Mouse (Mus musculus) bone marrow macrophage, adult 2 months (primary cell): ENCODE results near the gene Lmna. TPM values are rescaled to one million over a fixed set of nuclear protein-coding genes. Genes with fewer than 3 reads are reported as not detected.

Experiments
- H3K27ac ChIP-seq: 2 replicates; pipeline ENCODE4 v1.5.1; 2012; ENCODE audit warnings: low read depth, low read length; ENCODE audit not compliant: insufficient read depth
- H3K4me1 ChIP-seq: 2 replicates; pipeline ENCODE4 v1.6.1; 2012; ENCODE audit warnings: low read length; ENCODE audit not compliant: control insufficient read depth, insufficient read depth
- H3K4me3 ChIP-seq: 2 replicates; pipeline ENCODE4 v1.5.1; 2012; ENCODE audit warnings: mild to moderate bottlenecking, low read length, moderate library complexity; ENCODE audit not compliant: insufficient read depth
- CTCF ChIP-seq: IDR thresholded peaks from 2 replicates; pipeline ENCODE4 v1.5.1; 2012; ENCODE audit warnings: low read depth, mild to moderate bottlenecking, low read length, moderate library complexity
- POLR2A ChIP-seq: IDR thresholded peaks from 2 replicates; pipeline ENCODE4 v1.6.1; 2012; ENCODE audit warnings: mild to moderate bottlenecking, low read depth, low read length, borderline replicate concordance
- polyA plus RNA-seq: library from polyadenylated mRNA; stranded (reverse); fragments of >200 nt; gene quantifications from 2 replicates; pipeline ENCODE4 v1.2.4, GENCODE M21; 2012; ENCODE audit not compliant: missing spikeins, insufficient read depth, insufficient read length

Gene Lmna
- polyA plus RNA-seq, 1 experiment = 126 TPM

DNA sequence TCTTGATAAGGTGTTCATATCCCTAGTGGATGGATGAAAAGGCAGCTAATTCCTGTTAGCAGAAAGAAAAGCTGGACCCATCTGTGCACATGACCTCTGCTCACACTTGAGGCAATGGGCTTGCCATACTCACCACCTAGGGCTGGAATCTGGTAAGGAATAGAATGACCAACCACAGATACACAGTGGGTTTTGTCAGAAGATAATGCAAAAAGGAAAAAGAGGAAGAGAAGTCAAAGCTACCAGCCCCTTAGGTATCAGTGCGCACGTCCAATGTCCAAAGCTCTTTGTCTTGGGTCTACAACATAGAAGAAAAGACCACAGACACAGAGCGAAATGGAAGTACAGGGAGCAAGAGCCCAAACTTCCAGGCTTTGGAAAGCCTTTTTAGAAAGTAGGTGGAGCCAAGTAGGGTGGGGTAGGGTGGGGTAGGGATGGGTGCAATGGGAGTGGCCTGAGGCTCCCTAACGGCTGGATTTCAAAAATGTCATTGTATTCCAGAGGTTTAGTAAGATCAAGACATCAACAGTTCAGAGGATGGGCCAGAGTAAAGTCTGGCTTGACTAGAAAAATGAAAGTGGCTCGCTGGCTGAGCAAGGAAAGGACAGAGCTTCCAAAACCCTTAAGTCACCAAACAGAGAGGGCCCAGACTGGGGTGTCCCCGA lies 8.3 kb downstream of the Lmna start:
- Histone ChIP-seq H3K27ac (peak overlapping the region; percentile 92), H3K4me1 (peaks cover 45% of the 10 kb centered on the region)

DNA sequence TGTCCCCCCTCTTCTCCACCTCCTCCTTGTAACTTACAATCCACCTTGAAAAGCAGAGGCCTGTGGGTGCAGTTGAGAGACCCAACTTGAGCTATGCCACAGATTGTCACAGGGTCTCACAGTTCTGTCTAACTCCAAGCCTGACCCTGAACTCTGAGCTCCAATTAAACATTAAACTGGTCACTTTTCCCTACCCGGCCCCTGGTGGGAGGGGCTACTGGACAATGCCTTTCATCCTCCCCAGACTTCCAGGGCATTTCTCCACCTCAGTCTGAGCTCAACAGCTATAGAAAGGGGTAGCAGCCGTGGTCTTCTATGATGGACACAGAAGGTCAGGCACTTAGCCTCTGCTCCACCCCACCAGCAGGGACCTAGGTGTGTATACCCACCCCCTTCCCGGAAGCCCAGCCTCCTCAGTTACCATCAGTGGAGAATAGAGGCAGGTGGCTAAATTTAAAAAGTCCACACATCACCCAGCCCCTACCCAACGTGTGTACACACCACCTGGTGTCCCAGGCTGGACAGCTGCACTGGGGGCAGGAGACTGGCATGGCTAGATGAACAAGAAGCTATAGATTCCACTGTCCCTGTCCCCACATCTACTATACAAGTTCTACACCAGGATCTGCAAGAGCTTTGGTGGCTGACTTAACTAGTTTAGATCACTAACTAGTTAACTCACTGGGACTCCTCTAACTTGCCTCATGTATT lies 8.9 kb downstream of the Lmna start:
- H3K4me3 ChIP-seq = peak overlapping the region; percentile 96
- peak overlapping the region; percentile 6 for H3K27ac ChIP-seq
- no peak for TF ChIP-seq POLR2A
- H3K4me1 ChIP-seq = peaks cover 45% of the 10 kb centered on the region

More for the DNA sequence above, 8.3 kb downstream of the Lmna start:
- peak overlapping the region; percentile 96 for H3K4me3 ChIP-seq
- TF ChIP-seq POLR2A = no peak
- no peak for TF ChIP-seq CTCF

DNA sequence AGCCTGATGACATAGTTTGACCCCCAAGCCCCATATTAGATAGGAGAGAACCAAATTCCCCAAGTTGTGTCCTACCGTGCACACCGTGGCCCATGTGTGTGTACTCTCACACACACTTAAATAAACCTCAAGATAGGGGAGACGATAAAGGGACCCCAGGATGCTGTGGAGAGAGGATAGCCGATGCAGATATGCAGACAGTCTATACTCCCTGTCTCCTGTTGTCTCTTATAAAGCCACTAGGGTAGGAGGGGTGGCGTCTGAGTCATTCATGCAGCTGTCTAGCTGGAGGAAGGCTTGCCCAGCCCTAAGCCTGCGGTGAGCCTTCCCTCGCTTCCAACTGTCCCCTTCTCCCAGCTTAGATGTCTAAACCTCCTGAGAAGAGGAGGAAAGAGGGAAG lies 9.7 kb downstream of the Lmna start:
- Histone ChIP-seq H3K27ac (0 out of 2 replicates have a peak overlapping the region, but pooled peaks have one; percentile 6), H3K4me3 (peak overlapping the region; percentile 96), H3K4me1 (peaks cover 45% of the 10 kb centered on the region)
- TF ChIP-seq POLR2A = no peak

DNA sequence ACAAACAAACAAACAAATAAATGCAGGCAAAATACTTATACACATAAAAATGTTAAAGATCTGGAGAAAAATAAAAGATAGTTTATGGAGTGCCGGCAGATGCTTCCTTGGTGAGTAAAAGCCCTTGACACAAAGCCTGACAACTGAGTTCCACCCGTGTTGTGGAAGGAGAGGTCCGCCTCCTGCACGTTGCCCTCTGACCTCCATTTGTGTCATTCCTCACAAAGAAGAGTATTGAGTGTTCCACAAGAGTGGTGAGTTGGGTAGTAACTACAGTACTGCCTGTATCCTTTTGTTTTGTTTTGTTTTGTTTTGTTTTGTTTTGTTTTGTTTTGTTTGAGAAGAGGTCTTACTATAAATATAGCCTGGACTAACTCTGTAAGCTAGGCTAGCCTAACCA lies 10.2 kb downstream of the Lmna start:
- Histone ChIP-seq H3K4me3 (peak overlapping the region; percentile 96), H3K27ac (no peak overlapping the region), H3K4me1 (peaks cover 44% of the 10 kb centered on the region)
- no peak for TF ChIP-seq POLR2A

DNA sequence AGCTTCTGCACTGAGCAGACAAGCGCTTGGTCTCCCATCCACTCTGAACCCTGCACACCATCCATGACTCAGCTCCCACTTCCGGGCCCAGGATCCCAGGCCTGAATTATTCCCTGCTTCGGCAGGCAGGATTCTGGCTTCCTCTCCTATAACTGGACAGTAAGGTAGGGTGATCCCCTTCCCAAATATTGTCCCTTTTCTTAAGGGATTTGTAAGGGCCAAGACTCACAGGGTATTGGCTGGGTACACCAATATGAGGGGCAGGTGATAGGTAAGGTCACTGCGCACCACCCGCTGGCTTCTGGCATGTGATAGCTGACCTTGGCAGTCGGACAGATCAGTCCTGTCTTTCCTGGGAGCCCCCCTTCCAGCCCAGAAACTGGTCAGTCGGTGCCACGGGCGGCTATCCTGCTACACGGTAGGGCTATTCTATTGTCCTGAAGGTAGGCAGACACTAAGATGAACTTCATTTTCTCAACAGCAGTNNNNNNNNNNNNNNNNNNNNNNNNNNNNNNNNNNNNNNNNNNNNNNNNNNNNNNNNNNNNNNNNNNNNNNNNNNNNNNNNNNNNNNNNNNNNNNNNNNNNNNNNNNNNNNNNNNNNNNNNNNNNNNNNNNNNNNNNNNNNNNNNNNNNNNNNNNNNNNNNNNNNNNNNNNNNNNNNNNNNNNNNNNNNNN lies 13.9 kb downstream of the Lmna start:
- Histone ChIP-seq H3K4me3 (no peak overlapping the region), H3K4me1 (peaks cover 44% of the 10 kb centered on the region), H3K27ac (peak overlapping the region; percentile 92)
- no peak for TF ChIP-seq CTCF
- no peak for TF ChIP-seq POLR2A

DNA sequence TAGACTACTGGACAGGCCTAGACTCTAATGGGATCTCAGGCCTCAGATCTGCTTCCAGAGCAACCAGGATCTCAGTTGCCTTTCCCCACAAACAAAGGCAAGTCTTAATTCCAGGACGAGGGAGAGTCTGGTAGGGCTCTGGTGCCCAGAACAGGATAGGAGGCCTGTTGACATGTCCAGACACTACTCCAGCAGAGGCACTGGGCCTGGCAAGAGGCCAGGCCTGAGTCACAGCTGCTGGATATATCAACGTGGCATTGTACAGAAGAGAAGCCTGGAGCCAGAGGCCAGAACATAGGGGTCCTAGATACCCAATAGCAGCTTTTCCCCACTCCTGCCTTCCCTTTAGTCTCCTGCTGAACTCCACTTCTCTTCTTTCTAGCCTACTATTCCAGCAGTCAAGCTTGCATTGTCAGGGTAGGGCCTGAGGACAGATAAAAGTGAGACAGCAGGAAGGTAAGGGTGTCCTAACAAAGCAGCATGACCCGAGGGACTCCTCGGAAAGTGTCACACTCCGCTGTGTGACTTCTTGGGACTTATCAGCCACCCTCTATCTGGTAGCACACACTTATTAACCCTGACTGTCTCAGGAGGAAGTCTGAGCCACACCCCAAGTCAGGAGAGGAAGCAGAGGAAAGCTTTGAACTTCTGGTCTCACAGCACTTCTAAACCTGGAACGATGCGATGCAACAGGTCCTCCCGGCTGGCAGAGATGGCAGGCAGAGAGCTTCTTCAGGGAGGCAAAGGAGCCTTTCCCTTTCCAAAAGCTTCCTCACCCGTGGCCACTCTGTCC lies 14.7 kb downstream of the Lmna start:
- peaks cover 51% of the 10 kb centered on the region for H3K4me1 ChIP-seq
- TF ChIP-seq CTCF (no peak), POLR2A (no peak)
- peak overlapping the region; percentile 12 for H3K4me3 ChIP-seq
- peak overlapping the region; percentile 92 for H3K27ac ChIP-seq

DNA sequence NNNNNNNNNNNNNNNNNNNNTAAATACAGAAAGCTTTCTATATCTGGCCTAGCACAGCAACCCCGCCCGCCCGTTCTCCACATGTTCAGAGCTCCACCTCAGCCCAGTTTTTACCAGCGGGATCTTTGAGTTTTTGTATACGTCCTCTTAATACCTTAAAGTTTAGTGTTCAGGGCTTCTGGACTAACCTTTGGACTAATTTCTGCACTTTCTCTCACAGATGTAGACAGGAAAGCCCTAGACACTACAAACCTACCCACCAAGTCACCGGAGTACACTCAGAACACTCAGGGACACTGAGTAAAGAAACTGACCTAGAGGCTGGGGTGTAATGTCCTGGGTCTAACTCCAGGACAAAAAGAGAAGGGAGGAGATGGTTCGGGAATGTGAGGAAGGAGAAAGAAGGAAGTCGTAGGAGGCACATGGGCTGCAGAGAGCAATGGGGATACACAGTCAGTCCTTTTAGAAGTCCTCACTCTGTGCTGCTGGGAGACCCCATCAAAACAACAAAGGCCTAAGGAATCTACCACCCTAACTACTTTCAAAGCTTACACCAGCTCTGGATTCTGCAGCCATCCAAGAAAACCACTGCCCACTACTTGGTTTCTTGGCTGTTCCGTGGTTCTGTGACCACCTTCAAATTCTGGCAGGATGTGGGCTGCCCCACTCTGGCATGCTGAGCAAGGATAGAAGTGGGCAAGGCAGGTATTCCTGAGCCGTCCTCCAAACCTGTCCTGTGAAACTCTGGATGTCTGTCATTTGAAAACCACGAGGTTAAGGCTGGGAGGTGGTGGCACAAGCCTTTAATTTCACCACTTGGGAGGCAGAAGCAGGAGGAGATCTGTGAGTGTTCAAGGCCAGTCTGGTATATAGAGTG lies 15.8 kb downstream of the Lmna start:
- Histone ChIP-seq H3K27ac (peak overlapping the region; percentile 92), H3K4me3 (peak overlapping the region; percentile 57; the same call in 1 of the 2 replicates), H3K4me1 (peaks cover 58% of the 10 kb centered on the region)
- TF ChIP-seq POLR2A (no peak), CTCF (no peak)

DNA sequence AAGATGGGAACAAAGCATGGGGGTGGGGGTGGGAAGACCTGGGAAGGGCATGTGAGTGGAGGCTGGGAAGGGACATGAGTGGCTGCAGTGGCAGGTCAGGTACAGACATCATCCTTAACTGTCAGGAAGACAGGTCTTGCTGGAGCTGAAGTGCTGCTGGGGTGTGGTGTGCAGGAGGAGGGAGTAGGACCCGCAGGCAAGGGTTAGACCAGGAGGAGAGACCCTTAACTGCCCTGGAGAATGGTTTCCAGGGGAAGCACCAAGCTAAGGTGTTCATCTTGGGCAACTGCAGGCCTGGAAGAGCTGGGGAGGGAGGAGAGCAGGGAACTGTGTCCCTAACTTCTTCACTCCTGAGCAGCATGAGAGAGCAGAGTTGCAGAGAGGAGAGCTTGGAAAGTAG lies 22.4 kb downstream of the Lmna start:
- Histone ChIP-seq H3K27ac (no peak overlapping the region), H3K4me1 (peaks cover 26% of the 10 kb centered on the region)
- TF ChIP-seq POLR2A (no peak), CTCF (no peak)

DNA sequence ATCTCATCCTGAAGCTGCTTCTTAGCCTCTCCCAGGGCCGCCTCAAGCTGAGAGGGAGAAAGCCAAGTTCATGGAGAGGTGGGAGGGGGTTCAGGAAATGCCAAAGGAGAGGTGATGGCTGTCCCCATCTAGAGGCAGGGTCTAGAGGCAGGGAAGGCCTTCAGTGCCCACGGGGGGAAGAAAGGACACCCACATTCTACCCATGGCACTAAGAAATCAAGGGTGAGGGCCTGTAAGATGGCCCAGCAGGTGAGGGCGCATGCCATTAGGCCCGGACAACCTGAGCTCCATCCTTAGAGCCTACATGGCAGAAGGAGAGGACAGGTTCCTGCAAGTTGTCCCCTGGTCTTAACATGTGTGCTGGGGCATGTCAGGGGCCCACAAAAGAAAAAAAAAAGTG lies 22.9 kb downstream of the Lmna start:
- TF ChIP-seq POLR2A = no peak
- no peak for TF ChIP-seq CTCF
- Histone ChIP-seq H3K4me3 (no peak overlapping the region), H3K27ac (no peak overlapping the region), H3K4me1 (peaks cover 26% of the 10 kb centered on the region)

More for the DNA sequence above, 22.4 kb downstream of the Lmna start:
- no peak overlapping the region for H3K4me3 ChIP-seq
